Mouse (Mus musculus) neural tube, embryonic 12.5 days (tissue): Measurements from ENCODE around the gene Fam161a. TPM values are rescaled to one million over a fixed set of nuclear protein-coding genes. Genes with fewer than 3 reads are reported as not detected.

Experiments
- ATAC-seq: fragments of 200-750 bp; cut with Nextera tagmentation; 2 replicates; pipeline ENCODE4 v1.8.0; 2017; ENCODE audit warnings: low read depth, mild to moderate bottlenecking, moderate TSS enrichment, moderate library complexity; ENCODE audit not compliant: low FRiP score
- H3K27ac ChIP-seq: fragments of 300-500 bp; sonication (generic); 2 replicates; pipeline ENCODE4 v1.5.1; 2016
- H3K27me3 ChIP-seq: fragments of 300-500 bp; sonication (generic); replicated peaks from 2 replicates; pipeline ENCODE4 v1.6.1; 2016; ENCODE audit warnings: mild to moderate bottlenecking
- H3K36me3 ChIP-seq: fragments of 300-500 bp; sonication (generic); 2 replicates; pipeline ENCODE4 v1.6.1; 2016; ENCODE audit warnings: mild to moderate bottlenecking
- H3K4me1 ChIP-seq: fragments of 300-500 bp; sonication (generic); 2 replicates; pipeline ENCODE4 v1.6.1; 2016
- H3K4me2 ChIP-seq: fragments of 300-500 bp; sonication (generic); replicated peaks from 2 replicates; pipeline ENCODE4 v1.6.1; 2016; ENCODE audit warnings: mild to moderate bottlenecking
- H3K4me3 ChIP-seq: fragments of 300-500 bp; sonication (generic); 2 replicates; pipeline ENCODE4 v1.5.1; 2016
- H3K9ac ChIP-seq: fragments of 300-500 bp; sonication (generic); 2 replicates; pipeline ENCODE4 v1.6.1; 2016; ENCODE audit warnings: mild to moderate bottlenecking
- H3K9me3 ChIP-seq: fragments of 300-500 bp; sonication (generic); 2 replicates; pipeline ENCODE4 v1.6.1; 2016; ENCODE audit warnings: mild to moderate bottlenecking
- WGBS: fragments of 180-500 bp; shearing (Covaris S2); methylation state at CpG from one replicate; pipeline ENCODE4 v1.1.7; 2016; 5-methylcytosine and 5-hydroxymethylcytosine counted together
- polyA plus RNA-seq: library from polyadenylated mRNA; unstranded; fragments of >200 nt; fragmentation: Nextera tagmentation; extraction: Ambion mirVana; gene quantifications from 2 replicates; pipeline ENCODE4 v1.2.1, GENCODE M21; 2016

Gene Fam161a
- polyA plus RNA-seq, 1 experiment from 2014 or later: 3.3 TPM

GRCm38 (mm10) chr11:22978711-22979110 lies 28.6 kb upstream of the Fam161a start:
- peaks cover 17% of the 10 kb centered on the region; the same call in 1 of the 2 replicates for H3K36me3 ChIP-seq
- H3K4me3 ChIP-seq: no peak overlapping the region
- H3K4me2 ChIP-seq: no peak overlapping the region
- 68% methylated on average over 1 of the region's 1 CpGs for WGBS
- H3K27ac ChIP-seq: no peak overlapping the region
- ATAC-seq: no peak
- no peak overlapping the region for H3K9ac ChIP-seq
- H3K27me3 ChIP-seq: no peaks in the 10 kb centered on the region
- 0 out of 2 replicates have a peak, but pooled peaks cover 6% of the 10 kb centered on the region for H3K9me3 ChIP-seq
- H3K4me1 ChIP-seq: peaks cover 26% of the 10 kb centered on the region

DNA sequence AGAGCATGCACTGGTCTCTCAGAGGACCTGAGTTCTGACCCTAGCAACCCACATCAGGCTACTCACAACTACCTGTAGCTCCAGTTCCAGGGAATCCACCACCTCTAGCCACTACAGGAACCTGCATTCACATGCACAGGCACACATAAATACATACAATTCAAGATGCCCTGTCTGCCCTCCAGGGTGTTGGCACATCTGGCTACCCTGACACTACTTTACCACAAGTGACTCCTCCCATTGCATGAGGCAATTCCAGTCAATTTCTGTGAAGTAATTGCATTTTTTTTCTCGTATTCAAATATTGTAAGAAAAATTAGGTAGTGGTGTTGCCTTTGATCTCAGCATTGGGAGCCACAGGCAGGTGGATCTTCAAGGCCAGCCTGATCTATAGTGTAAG lies 28.1 kb upstream of the Fam161a start:
- WGBS: 84% methylated on average over 1 of the region's 1 CpGs
- no peak overlapping the region for H3K27ac ChIP-seq
- H3K36me3 ChIP-seq: peaks cover 12% of the 10 kb centered on the region; the same call in 1 of the 2 replicates
- 0 out of 2 replicates have a peak, but pooled peaks cover under 1% of the 10 kb centered on the region for H3K9me3 ChIP-seq
- no peak for ATAC-seq
- H3K27me3 ChIP-seq: no peaks in the 10 kb centered on the region
- H3K4me3 ChIP-seq: no peak overlapping the region
- peaks cover 26% of the 10 kb centered on the region for H3K4me1 ChIP-seq
- H3K9ac ChIP-seq: no peak overlapping the region
- no peak overlapping the region for H3K4me2 ChIP-seq

GRCm38 (mm10) chr11:22981041-22981440 lies 26.3 kb upstream of the Fam161a start:
- Histone ChIP-seq H3K4me1 (peaks cover 20% of the 10 kb centered on the region), H3K27ac (no peak overlapping the region), H3K9ac (peak overlapping the region; percentile 73; the same call in 1 of the 2 replicates), H3K4me2 (peak overlapping the region; percentile 85), H3K36me3 (peaks cover 10% of the 10 kb centered on the region; the same call in 1 of the 2 replicates), H3K4me3 (peak overlapping the region; percentile 69), H3K27me3 (no peaks in the 10 kb centered on the region), H3K9me3 (no peaks in the 10 kb centered on the region)
- 45% methylated on average over 4 of the region's 4 CpGs for WGBS
- no peak for ATAC-seq

DNA sequence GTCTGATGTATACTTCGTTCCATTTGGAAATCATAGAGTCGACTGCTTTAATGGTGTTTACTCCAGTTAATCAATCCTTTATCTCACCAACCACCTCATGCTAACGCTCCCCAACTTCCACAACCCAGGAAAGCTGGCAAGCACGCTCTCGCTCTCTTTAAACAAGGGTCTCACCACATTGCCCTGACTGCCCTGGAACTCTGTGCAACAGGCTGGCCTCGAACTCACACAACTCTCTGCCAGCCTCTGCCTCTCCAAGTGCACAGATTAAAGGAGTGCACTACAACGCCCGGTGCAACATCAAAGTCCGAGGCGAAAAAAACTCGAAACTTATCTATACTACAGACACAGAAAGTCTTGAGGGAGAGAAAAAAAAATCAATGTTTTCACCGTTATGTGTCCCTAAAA lies 25.8 kb upstream of the Fam161a start:
- peaks cover 10% of the 10 kb centered on the region; the same call in 1 of the 2 replicates for H3K36me3 ChIP-seq
- H3K4me1 ChIP-seq: peaks cover 15% of the 10 kb centered on the region
- peak overlapping the region; percentile 85 for H3K4me2 ChIP-seq
- H3K9ac ChIP-seq: peak overlapping the region; percentile 73
- H3K27ac ChIP-seq: peak overlapping the region; percentile 85; the same call in 1 of the 2 replicates
- H3K4me3 ChIP-seq: peak overlapping the region; percentile 69
- no peaks in the 10 kb centered on the region for H3K27me3 ChIP-seq
- WGBS: 5% methylated on average over 12 of the region's 12 CpGs
- H3K9me3 ChIP-seq: no peaks in the 10 kb centered on the region
- peak; percentile 52 for ATAC-seq

DNA sequence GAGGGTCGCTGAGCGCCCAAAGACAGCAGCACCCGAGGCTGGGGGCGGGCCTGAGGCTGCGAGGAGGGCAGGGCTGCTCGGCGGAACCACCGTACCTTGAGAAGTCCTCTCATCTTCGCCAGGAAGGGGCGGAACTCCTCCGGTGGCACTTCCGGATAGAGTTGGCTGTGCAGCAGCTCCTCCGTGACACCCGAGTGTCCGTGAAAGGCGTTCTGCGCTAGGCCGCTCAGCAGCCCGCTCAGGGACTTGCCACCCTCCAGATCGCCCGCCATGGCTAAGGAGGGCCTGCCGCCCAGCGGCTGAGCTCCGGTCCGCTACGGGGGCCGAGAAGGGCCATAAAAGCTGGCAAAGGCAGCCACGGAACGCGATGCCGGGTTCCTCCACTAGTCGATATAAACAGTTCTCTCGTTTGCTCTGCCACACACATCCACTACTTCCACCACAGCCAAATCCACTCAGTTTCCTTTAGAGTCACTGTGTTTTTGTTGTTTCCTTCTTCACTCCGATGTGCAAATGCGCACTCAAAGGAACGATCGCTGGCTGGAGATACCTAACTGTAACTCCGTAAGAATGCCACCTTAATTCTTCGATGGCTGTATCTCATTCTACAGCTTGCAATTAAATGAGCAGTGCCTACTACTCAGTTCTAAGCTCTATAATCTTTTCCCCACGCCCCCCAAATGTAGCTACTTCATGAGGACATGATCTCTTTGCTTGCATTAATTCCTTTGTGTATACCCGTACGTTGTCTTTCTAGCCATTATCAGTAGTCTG lies 25.2 kb upstream of the Fam161a start, which contains the start of the genes Gm28048 and Commd1:
Gene Gm28048, minus strand, starts transcription at position 107 of the 774 bp plus-strand sequence.
Gene Commd1, minus strand, starts transcription at position 399 of the 774 bp plus-strand sequence.
- H3K4me1 ChIP-seq: peaks cover 9% of the 10 kb centered on the region
- peak; percentile 93 for ATAC-seq
- WGBS: 4% methylated on average over 42 of the region's 42 CpGs
- H3K4me2 ChIP-seq: peak within 1 kb of the TSS; percentile 85
- peak within 1 kb of the TSS; percentile 85 for H3K27ac ChIP-seq
- H3K9me3 ChIP-seq: no peaks in the 10 kb centered on the region
- peaks cover 10% of the 10 kb centered on the region; the same call in 1 of the 2 replicates for H3K36me3 ChIP-seq
- peak within 1 kb of the TSS; percentile 69 for H3K4me3 ChIP-seq
- no peaks in the 10 kb centered on the region for H3K27me3 ChIP-seq
- H3K9ac ChIP-seq: peak within 1 kb of the TSS; percentile 73

GRCm38 (mm10) chr11:22982846-22983245 lies 24.5 kb upstream of the Fam161a start:
- no peak overlapping the region for H3K27ac ChIP-seq
- peaks cover 6% of the 10 kb centered on the region; the same call in 1 of the 2 replicates for H3K36me3 ChIP-seq
- H3K4me2 ChIP-seq: peak overlapping the region; percentile 85; the same call in 1 of the 2 replicates
- 80% methylated on average over 6 of the region's 6 CpGs for WGBS
- H3K4me1 ChIP-seq: peaks cover 8% of the 10 kb centered on the region
- H3K9me3 ChIP-seq: no peaks in the 10 kb centered on the region
- no peak overlapping the region for H3K4me3 ChIP-seq
- H3K27me3 ChIP-seq: no peaks in the 10 kb centered on the region
- H3K9ac ChIP-seq: no peak overlapping the region
- ATAC-seq: no peak

DNA sequence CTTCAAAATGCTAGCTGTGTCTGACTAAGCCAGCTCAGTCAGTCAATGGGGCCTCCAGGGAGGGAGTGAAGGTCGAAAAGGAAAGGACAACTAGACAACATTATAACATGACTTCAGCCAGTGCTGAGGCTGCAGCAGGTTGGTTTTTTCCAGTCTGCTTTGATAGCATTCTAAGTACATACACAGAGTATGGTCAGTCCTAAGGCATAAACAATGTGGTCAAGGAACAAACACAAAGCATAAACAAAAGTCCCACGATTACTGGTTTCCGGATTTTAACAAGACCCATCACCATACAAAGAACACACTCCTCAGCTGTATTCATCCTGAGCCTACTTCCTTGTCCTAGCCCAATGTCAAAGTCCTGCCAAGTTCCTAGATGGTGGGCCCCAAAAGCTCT lies 21.8 kb upstream of the Fam161a start:
- WGBS: 82% methylated on average over 3 of the region's 3 CpGs
- H3K27ac ChIP-seq: no peak overlapping the region
- H3K9me3 ChIP-seq: no peaks in the 10 kb centered on the region
- no peak for ATAC-seq
- no peaks in the 10 kb centered on the region for H3K36me3 ChIP-seq
- no peak overlapping the region for H3K9ac ChIP-seq
- H3K27me3 ChIP-seq: no peaks in the 10 kb centered on the region
- H3K4me2 ChIP-seq: no peak overlapping the region
- H3K4me3 ChIP-seq: no peak overlapping the region
- peaks cover 8% of the 10 kb centered on the region for H3K4me1 ChIP-seq

- ATAC-seq: no peak
- H3K27me3 ChIP-seq: no peaks in the 10 kb centered on the region
- no peaks in the 10 kb centered on the region for H3K9me3 ChIP-seq
- H3K36me3 ChIP-seq: no peaks in the 10 kb centered on the region
- no peak overlapping the region for H3K4me3 ChIP-seq
- WGBS: 47% methylated on average over 2 of the region's 2 CpGs
- H3K27ac ChIP-seq: no peak overlapping the region
- no peak overlapping the region for H3K4me2 ChIP-seq
- H3K9ac ChIP-seq: no peak overlapping the region
- H3K4me1 ChIP-seq: peaks cover 12% of the 10 kb centered on the region
These were observed 20.0 kb upstream of the Fam161a start for GRCm38 (mm10) chr11:22987357-22987756.

- ATAC-seq: peak; percentile 26
- H3K4me3 ChIP-seq: peak overlapping the region; percentile 78
- peak overlapping the region; percentile 86; the same call in 1 of the 2 replicates for H3K27ac ChIP-seq
- H3K36me3 ChIP-seq: peaks cover 10% of the 10 kb centered on the region
- H3K27me3 ChIP-seq: no peaks in the 10 kb centered on the region
- peak overlapping the region; percentile 94 for H3K4me2 ChIP-seq
- H3K9ac ChIP-seq: peak overlapping the region; percentile 88; the same call in 1 of the 2 replicates
- peaks cover 12% of the 10 kb centered on the region for H3K4me1 ChIP-seq
- WGBS: 61% methylated on average over 1 of the region's 1 CpGs
- no peaks in the 10 kb centered on the region for H3K9me3 ChIP-seq
These were observed 17.5 kb upstream of the Fam161a start for GRCm38 (mm10) chr11:22989786-22990185.

DNA sequence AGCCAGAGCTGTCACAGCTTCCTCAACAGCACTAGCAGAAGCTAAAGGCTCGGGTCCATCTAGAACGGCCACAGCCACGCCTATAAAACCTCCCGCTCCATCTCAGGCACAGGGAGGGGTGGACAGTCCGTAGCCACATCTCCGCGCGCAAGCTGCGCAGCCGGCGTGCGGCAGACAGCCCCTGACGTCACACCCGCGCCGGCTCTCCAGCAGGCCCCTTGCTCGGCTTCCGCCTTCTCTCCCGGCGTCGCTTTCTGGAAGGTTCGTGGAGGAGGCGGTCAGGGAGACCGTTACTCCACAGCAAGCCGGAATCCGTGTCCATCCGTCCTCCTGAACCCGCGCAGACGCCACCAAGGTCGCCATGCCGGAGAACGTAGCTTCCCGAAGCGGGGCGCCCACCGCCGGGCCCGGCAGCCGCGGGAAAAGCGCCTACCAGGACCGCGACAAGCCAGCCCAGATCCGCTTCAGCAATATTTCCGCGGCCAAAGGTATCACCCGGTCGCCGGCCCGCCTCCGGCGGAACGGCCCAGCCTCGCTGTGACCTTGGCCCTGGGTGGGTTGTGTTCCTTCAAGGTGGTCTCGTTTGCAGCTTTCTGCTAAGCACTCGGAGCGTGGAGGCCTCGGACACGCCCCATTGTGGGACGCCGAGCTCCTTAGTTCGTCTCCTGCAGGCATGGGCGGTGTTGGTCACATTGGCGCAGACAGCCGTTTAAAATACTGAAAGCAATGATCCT lies 16.8 kb upstream of the Fam161a start, which contains the start of gene Cct4:
Gene Cct4, plus strand, starts transcription at position 127 of the 734 bp plus-strand sequence.
- H3K36me3 ChIP-seq: peaks cover 18% of the 10 kb centered on the region
- no peaks in the 10 kb centered on the region for H3K27me3 ChIP-seq
- H3K9me3 ChIP-seq: no peaks in the 10 kb centered on the region
- H3K4me3 ChIP-seq: peak within 1 kb of the TSS; percentile 78
- peak within 1 kb of the TSS; percentile 86 for H3K27ac ChIP-seq
- peaks cover 12% of the 10 kb centered on the region for H3K4me1 ChIP-seq
- WGBS: under 1% methylated on average over 66 of the region's 66 CpGs
- peak within 1 kb of the TSS; percentile 94 for H3K4me2 ChIP-seq
- H3K9ac ChIP-seq: peak within 1 kb of the TSS; percentile 88
- peak; percentile 98 for ATAC-seq

DNA sequence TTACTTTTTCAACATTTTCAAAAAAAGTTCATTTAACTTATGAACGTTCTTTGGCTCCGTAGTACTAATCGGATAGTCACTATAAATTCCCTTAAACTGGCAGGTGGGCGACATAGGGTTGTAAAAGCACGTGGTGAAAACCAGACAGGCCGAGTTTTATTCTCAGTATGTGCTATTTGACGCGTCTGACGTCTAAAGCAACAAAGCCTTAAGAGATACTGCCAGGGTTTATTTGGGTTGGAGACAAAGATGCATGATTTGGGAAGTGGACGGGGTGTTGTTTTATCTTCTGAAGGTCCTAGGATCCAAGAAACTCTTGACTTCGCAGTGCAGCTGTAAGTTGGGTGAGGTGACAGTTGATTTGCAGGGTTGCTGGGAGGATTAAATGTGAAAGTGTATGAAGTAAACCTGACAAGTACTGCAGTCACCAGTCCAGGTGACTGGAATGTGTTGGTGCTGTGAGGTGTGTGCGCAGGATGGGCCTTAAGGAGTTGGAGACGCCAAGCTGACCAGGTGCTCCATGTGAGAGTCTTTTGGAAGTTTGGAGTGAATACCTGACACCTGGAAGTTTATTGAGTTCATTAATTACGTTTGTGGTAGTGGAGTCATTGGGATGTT lies 16.0 kb upstream of the Fam161a start:
- peak overlapping the region; percentile 94 for H3K4me2 ChIP-seq
- H3K4me3 ChIP-seq: peak overlapping the region; percentile 78
- peaks cover 24% of the 10 kb centered on the region for H3K36me3 ChIP-seq
- H3K9me3 ChIP-seq: no peaks in the 10 kb centered on the region
- peak overlapping the region; percentile 88 for H3K9ac ChIP-seq
- H3K27ac ChIP-seq: no peak overlapping the region
- no peaks in the 10 kb centered on the region for H3K27me3 ChIP-seq
- WGBS: 12% methylated on average over 14 of the region's 14 CpGs
- ATAC-seq: no peak
- H3K4me1 ChIP-seq: peaks cover 12% of the 10 kb centered on the region
